Mouse (Mus musculus) left cerebral cortex, postnatal 36 days (tissue): ENCODE results near the gene S100a5. TPM values are rescaled to one million over a fixed set of nuclear protein-coding genes. Genes with fewer than 3 reads are reported as not detected.

Experiments
- DNase-seq, 2 experiments: peaks; one replicate each; pipeline ENCODE4 v3.0.0; 2021 to 2022; ENCODE audit warnings: low spot score in 2 of 2, mixed read lengths in 1 of 2
- intact Hi-C: fragments of 180-260 bp; cut with DNase I; formaldehyde crosslinking; loops from one replicate; pipeline ENCODE4 v1.15.1; 2025
- total RNA-seq, 2 experiments: library from RNA; stranded (reverse); gene quantifications; 2 replicates each; pipeline ENCODE4 v1.2.3; 2021

Gene S100a5
- total RNA-seq, result not detected

GRCm38 (mm10) chr3:90608223-90608622 lies at the start of gene S100a5:
S100a5 (plus strand) TSS chr3:90608523.
- no peak for DNase-seq
- intact Hi-C loops, result no loop called here

GRCm38 (mm10) chr3:90560008-90560628 lies 48.2 kb upstream of the S100a5 start, which contains the start of gene S100a3:
S100a3 (plus strand) TSS chr3:90560578.
- no peak for DNase-seq
- intact Hi-C loops, result no loop called here

GRCm38 (mm10) chr3:90574691-90575090 lies 33.6 kb upstream of the S100a5 start:
- no peak for DNase-seq
- intact Hi-C loops, result loop anchor here (5.0 kb wide), 1 partner anchor 47 kb away; the partner anchor contains the start of gene S100a14

GRCm38 (mm10) chr3:90575320-90575719 lies 33.0 kb upstream of the S100a5 start:
- DNase-seq, result no peak
- intact Hi-C loops, result loop anchor here (5.0 kb wide), 1 partner anchor 48 kb away; the partner anchor contains the start of gene S100a14

- intact Hi-C loops, result loop anchor here (5.0 kb wide), 1 partner anchor 49 kb away; the partner anchor contains the start of gene S100a14
- DNase-seq, result no peak
These were observed 31.8 kb upstream of the S100a5 start for GRCm38 (mm10) chr3:90576351-90577001.

GRCm38 (mm10) chr3:90579433-90579832 lies 28.9 kb upstream of the S100a5 start:
- DNase-seq, result no peak
- intact Hi-C loops, result loop anchor here (5.0 kb wide), 1 partner anchor 52 kb away; the partner anchor contains the start of gene S100a14

GRCm38 (mm10) chr3:90581141-90581540 lies 27.2 kb upstream of the S100a5 start:
- DNase-seq, result no peak
- intact Hi-C loops, result no loop called here

- intact Hi-C loops, result no loop called here
- DNase-seq, result no peak
These were observed 26.2 kb upstream of the S100a5 start for GRCm38 (mm10) chr3:90582156-90582555.

GRCm38 (mm10) chr3:90582556-90582955 lies 25.8 kb upstream of the S100a5 start:
- intact Hi-C loops, result no loop called here
- no peak for DNase-seq

GRCm38 (mm10) chr3:90583893-90584292 lies 24.4 kb upstream of the S100a5 start:
- intact Hi-C loops, result no loop called here
- DNase-seq, result no peak

GRCm38 (mm10) chr3:90585595-90585994 lies 22.7 kb upstream of the S100a5 start:
- peak; percentile 72 to 74 for DNase-seq
- intact Hi-C loops, result loop anchor here (1.0 kb wide), 1 partner anchor 30 kb away; no protein-coding TSS in a partner anchor

GRCm38 (mm10) chr3:90586016-90586643 lies 22.2 kb upstream of the S100a5 start:
- DNase-seq, result no peak
- intact Hi-C loops, result loop anchor here (2.0 kb wide), 1 partner anchor 63 kb away; no protein-coding TSS in a partner anchor

- peak in 1 of 2 experiments; percentile 38 for DNase-seq
- intact Hi-C loops, result loop anchor here (1.0 to 2.0 kb wide), 2 partner anchors 25 to 62 kb away; partner anchors contain the start of gene S100a6
These were observed 21.4 kb upstream of the S100a5 start for GRCm38 (mm10) chr3:90586906-90587305.

GRCm38 (mm10) chr3:90587361-90588101 lies 20.8 kb upstream of the S100a5 start:
- intact Hi-C loops, result loop anchor here (1.0 to 2.0 kb wide), 2 partner anchors 25 to 61 kb away; partner anchors contain the start of gene S100a6

GRCm38 (mm10) chr3:90589390-90589789 lies 18.9 kb upstream of the S100a5 start:
- intact Hi-C loops, result no loop called here
- DNase-seq, result no peak

More at GRCm38 (mm10) chr3:90587361-90588101, 20.8 kb upstream of the S100a5 start:
- peak; percentile 46 to 66 for DNase-seq

- no peak for DNase-seq
- intact Hi-C loops, result no loop called here
These were observed 18.4 kb upstream of the S100a5 start, which contains the start of gene S100a2 for GRCm38 (mm10) chr3:90589947-90590346. S100a2 (plus strand) TSS chr3:90590247.

GRCm38 (mm10) chr3:90594466-90594865 lies 13.9 kb upstream of the S100a5 start:
- intact Hi-C loops, result no loop called here
- DNase-seq, result no peak

GRCm38 (mm10) chr3:90595556-90595955 lies 12.8 kb upstream of the S100a5 start:
- no peak for DNase-seq
- intact Hi-C loops, result no loop called here

GRCm38 (mm10) chr3:90596810-90597209 lies 11.5 kb upstream of the S100a5 start:
- intact Hi-C loops, result no loop called here
- DNase-seq, result no peak
